Mouse (Mus musculus) spleen, adult 2 months (tissue): ENCODE measurements around the gene Ralbp1.

Source experiments
- CTCF ChIP-seq: fragments of 200-500 bp; IDR thresholded peaks from 2 replicates; pipeline ENCODE4 v1.5.1; 2011; ENCODE audit warnings: mild to moderate bottlenecking, inconsistent platforms; ENCODE audit not compliant: insufficient read depth, insufficient read length, insufficient replicate concordance; ENCODE audit errors: extremely low read depth
- POLR2A ChIP-seq: fragments of 200-500 bp; IDR thresholded peaks from 2 replicates; pipeline ENCODE4 v1.6.1; 2011; ENCODE audit warnings: low read depth, low read length, inconsistent platforms

DNA sequence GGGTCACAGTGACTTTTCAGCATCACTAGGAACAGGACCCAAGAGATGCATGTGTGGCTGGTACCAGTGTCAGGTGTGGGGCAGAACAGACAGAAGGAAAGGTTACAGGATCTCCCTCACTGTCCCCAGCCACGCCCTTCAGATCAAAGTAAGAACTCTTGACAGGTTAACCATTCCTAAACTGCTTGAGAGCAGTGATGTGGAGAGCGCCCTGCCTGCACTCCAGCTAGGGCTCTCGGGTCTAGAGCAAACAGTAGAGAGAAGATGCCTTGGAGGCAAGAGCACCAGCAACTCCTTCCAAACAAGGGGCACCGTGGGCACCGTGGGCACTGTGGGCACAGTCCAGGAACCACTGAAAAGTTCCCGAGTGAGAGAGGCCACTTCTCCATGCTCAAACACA is 32.3 kb downstream of the Ralbp1 start:
- TF ChIP-seq POLR2A (no peak), CTCF (no peak)
